Mouse (Mus musculus): ENCODE measurements around the gene Gm6096. TPM values are rescaled to one million over a fixed set of nuclear protein-coding genes. Genes with fewer than 3 reads are reported as not detected.
A peak's percentile ranks its signal among the peaks of the same experiment; 100 is the strongest.

Gene Gm6096
- polyA plus RNA-seq, 1 experiment, result not detected

GRCm38 (mm10) chr7:34216474-34216873 lies 34.4 kb upstream of the Gm6096 start:
- Histone ChIP-seq H3K36me3 (ENCODE audit: control insufficient read depth, insufficient read depth, low read length) (peaks cover 71% of the 10 kb centered on the region), H3K27me3 (ENCODE audit: control insufficient read depth, insufficient read depth, low read length) (no peaks in the 10 kb centered on the region), H3K27ac (ENCODE audit: insufficient read depth, low read depth, low read length) (peak overlapping the region; percentile 58; the same call in 1 of the 2 replicates), H3K4me3 (ENCODE audit: low read depth, low read length) (no peak overlapping the region), H3K4me1 (ENCODE audit: control insufficient read depth, insufficient read depth, insufficient read length, low read length) (peaks cover 46% of the 10 kb centered on the region)
- TF ChIP-seq POLR2A (IDR thresholded peaks at IDR 0.05; ENCODE audit: low read depth, low read length) (no peak), CTCF (IDR thresholded peaks at IDR 0.05; ENCODE audit: extremely low read depth, insufficient read length, insufficient replicate concordance, low read depth, low read length) (no peak)
- WGBS, result 91% methylated on average over 10 of the region's 10 CpGs

GRCm38 (mm10) chr7:34218496-34218895 lies 32.3 kb upstream of the Gm6096 start:
- 62% methylated on average over 1 of the region's 1 CpGs for WGBS
- Histone ChIP-seq H3K27ac (ENCODE audit: insufficient read depth, low read depth, low read length) (peak overlapping the region; percentile 92), H3K4me1 (ENCODE audit: control insufficient read depth, insufficient read depth, insufficient read length, low read length) (peaks cover 39% of the 10 kb centered on the region), H3K36me3 (ENCODE audit: control insufficient read depth, insufficient read depth, low read length) (peaks cover 71% of the 10 kb centered on the region), H3K4me3 (ENCODE audit: low read depth, low read length) (no peak overlapping the region), H3K27me3 (ENCODE audit: control insufficient read depth, insufficient read depth, low read length) (no peaks in the 10 kb centered on the region)
- TF ChIP-seq CTCF (IDR thresholded peaks at IDR 0.05; ENCODE audit: extremely low read depth, insufficient read length, insufficient replicate concordance, low read depth, low read length) (no peak), POLR2A (IDR thresholded peaks at IDR 0.05; ENCODE audit: low read depth, low read length) (no peak)

GRCm38 (mm10) chr7:34221594-34222250 lies 29.1 kb upstream of the Gm6096 start:
- peaks cover 28% of the 10 kb centered on the region; the same call in 1 of the 2 replicates for H3K4me1 ChIP-seq (ENCODE audit: control insufficient read depth, insufficient read depth, insufficient read length, low read length)
- H3K4me3 ChIP-seq (ENCODE audit: low read depth, low read length), result no peak overlapping the region
- TF ChIP-seq POLR2A (IDR thresholded peaks at IDR 0.05; ENCODE audit: low read depth, low read length) (no peak), CTCF (IDR thresholded peaks at IDR 0.05; ENCODE audit: extremely low read depth, insufficient read length, insufficient replicate concordance, low read depth, low read length) (no peak)
- H3K27ac ChIP-seq (ENCODE audit: insufficient read depth, low read depth, low read length), result no peak overlapping the region
- peaks cover 77% of the 10 kb centered on the region for H3K36me3 ChIP-seq (ENCODE audit: control insufficient read depth, insufficient read depth, low read length)
- H3K27me3 ChIP-seq (ENCODE audit: control insufficient read depth, insufficient read depth, low read length), result no peaks in the 10 kb centered on the region
- WGBS, result 79% methylated on average over 9 of the region's 9 CpGs

- peaks cover 80% of the 10 kb centered on the region for H3K36me3 ChIP-seq (ENCODE audit: control insufficient read depth, insufficient read depth, low read length)
- 97% methylated on average over 10 of the region's 10 CpGs for WGBS
- no peak for TF ChIP-seq CTCF (IDR thresholded peaks at IDR 0.05; ENCODE audit: extremely low read depth, insufficient read length, insufficient replicate concordance, low read depth, low read length)
- no peak for TF ChIP-seq POLR2A (IDR thresholded peaks at IDR 0.05; ENCODE audit: low read depth, low read length)
These were observed 28.5 kb upstream of the Gm6096 start for GRCm38 (mm10) chr7:34222340-34222739.

GRCm38 (mm10) chr7:34224308-34224707 lies 26.5 kb upstream of the Gm6096 start:
- no peak for TF ChIP-seq CTCF (IDR thresholded peaks at IDR 0.05; ENCODE audit: extremely low read depth, insufficient read length, insufficient replicate concordance, low read depth, low read length)
- no peak for TF ChIP-seq POLR2A (IDR thresholded peaks at IDR 0.05; ENCODE audit: low read depth, low read length)
- 67% methylated on average over 6 of the region's 6 CpGs for WGBS
- Histone ChIP-seq H3K4me3 (ENCODE audit: low read depth, low read length) (no peak overlapping the region), H3K27me3 (ENCODE audit: control insufficient read depth, insufficient read depth, low read length) (no peaks in the 10 kb centered on the region), H3K27ac (ENCODE audit: insufficient read depth, low read depth, low read length) (no peak overlapping the region), H3K4me1 (ENCODE audit: control insufficient read depth, insufficient read depth, insufficient read length, low read length) (peaks cover 32% of the 10 kb centered on the region), H3K36me3 (ENCODE audit: control insufficient read depth, insufficient read depth, low read length) (peaks cover 73% of the 10 kb centered on the region)

More at GRCm38 (mm10) chr7:34222340-34222739, 28.5 kb upstream of the Gm6096 start:
- Histone ChIP-seq H3K4me1 (ENCODE audit: control insufficient read depth, insufficient read depth, insufficient read length, low read length) (peaks cover 34% of the 10 kb centered on the region; the same call in 1 of the 2 replicates), H3K27me3 (ENCODE audit: control insufficient read depth, insufficient read depth, low read length) (no peaks in the 10 kb centered on the region), H3K4me3 (ENCODE audit: low read depth, low read length) (no peak overlapping the region), H3K27ac (ENCODE audit: insufficient read depth, low read depth, low read length) (no peak overlapping the region)

GRCm38 (mm10) chr7:34226086-34226485 lies 24.8 kb upstream of the Gm6096 start:
- TF ChIP-seq CTCF (IDR thresholded peaks at IDR 0.05; ENCODE audit: extremely low read depth, insufficient read length, insufficient replicate concordance, low read depth, low read length) (no peak), POLR2A (IDR thresholded peaks at IDR 0.05; ENCODE audit: low read depth, low read length) (no peak)
- Histone ChIP-seq H3K36me3 (ENCODE audit: control insufficient read depth, insufficient read depth, low read length) (peaks cover 58% of the 10 kb centered on the region), H3K27ac (ENCODE audit: insufficient read depth, low read depth, low read length) (peak overlapping the region; percentile 83), H3K4me1 (ENCODE audit: control insufficient read depth, insufficient read depth, insufficient read length, low read length) (peaks cover 31% of the 10 kb centered on the region), H3K27me3 (ENCODE audit: control insufficient read depth, insufficient read depth, low read length) (no peaks in the 10 kb centered on the region), H3K4me3 (ENCODE audit: low read depth, low read length) (no peak overlapping the region)
- WGBS, result 19% methylated on average over 8 of the region's 8 CpGs

GRCm38 (mm10) chr7:34226846-34227245 lies 24.0 kb upstream of the Gm6096 start:
- WGBS, result 85% methylated on average over 12 of the region's 12 CpGs
- no peaks in the 10 kb centered on the region for H3K27me3 ChIP-seq (ENCODE audit: control insufficient read depth, insufficient read depth, low read length)
- H3K4me3 ChIP-seq (ENCODE audit: low read depth, low read length), result no peak overlapping the region
- H3K4me1 ChIP-seq (ENCODE audit: control insufficient read depth, insufficient read depth, insufficient read length, low read length), result peaks cover 31% of the 10 kb centered on the region
- H3K36me3 ChIP-seq (ENCODE audit: control insufficient read depth, insufficient read depth, low read length), result peaks cover 53% of the 10 kb centered on the region
- peak overlapping the region; percentile 74 for H3K27ac ChIP-seq (ENCODE audit: insufficient read depth, low read depth, low read length)
- 0 out of 2 replicates have a peak, but pooled peaks have one; percentile 4 for TF ChIP-seq CTCF (IDR thresholded peaks at IDR 0.05; ENCODE audit: extremely low read depth, insufficient read length, insufficient replicate concordance, low read depth, low read length)
- no peak for TF ChIP-seq POLR2A (IDR thresholded peaks at IDR 0.05; ENCODE audit: low read depth, low read length)
